Mouse (Mus musculus): Measurements from ENCODE around the gene Foxo1. TPM values are rescaled to one million over a fixed set of nuclear protein-coding genes. Genes with fewer than 3 reads are reported as not detected.
A peak's percentile ranks its signal among the peaks of the same experiment; 100 is the strongest.

Gene Foxo1
- total and polyA plus RNA-seq, 2 experiments from 2014 or later: 3.6 to 4.7 TPM

GRCm38 (mm10) chr3:52308586-52309321 lies 40.6 kb downstream of the Foxo1 start:
- TF ChIP-seq CTCF (IDR thresholded peaks at IDR 0.05; ENCODE audit: low read depth) (no peak), EP300 (IDR thresholded peaks at IDR 0.05; ENCODE audit: low read depth) (no peak)
- Histone ChIP-seq H3K9me3 (replicated peaks; ENCODE audit: control insufficient read depth, low read length) (no peaks in the 10 kb centered on the region), H3K9ac (replicated peaks; ENCODE audit: low read depth, low read length) (no peak overlapping the region), H3K4me1 (ENCODE audit: control insufficient read depth, insufficient read depth) (peaks cover 8% of the 10 kb centered on the region; the same call in 1 of the 2 replicates), H3K4me2 (ENCODE audit: low read depth, low read length) (no peak overlapping the region), H3K27ac (ENCODE audit: low read depth) (no peak overlapping the region), H3K4me3 (ENCODE audit: low read depth, low read length) (no peak overlapping the region), H3K27me3 (ENCODE audit: control insufficient read depth, insufficient read depth, low read length) (no peaks in the 10 kb centered on the region), H3K36me3 (replicated peaks; ENCODE audit: control insufficient read depth, insufficient read depth, low read length) (no peaks in the 10 kb centered on the region; the same call in 1 of the 2 replicates)
- ATAC-seq (ENCODE audit: insufficient read depth, low read depth): no peak
- 38% methylated on average over 5 of the region's 5 CpGs for WGBS
- DNase-seq (ENCODE audit: low spot score): no peak

- H3K4me1 ChIP-seq (ENCODE audit: control insufficient read depth, insufficient read depth): peaks cover 11% of the 10 kb centered on the region; the same call in 1 of the 2 replicates
- no peak for TF ChIP-seq EP300 (IDR thresholded peaks at IDR 0.05; ENCODE audit: low read depth)
- TF ChIP-seq CTCF (IDR thresholded peaks at IDR 0.05; ENCODE audit: low read depth): no peak
- no peaks in the 10 kb centered on the region for H3K36me3 ChIP-seq (replicated peaks; ENCODE audit: control insufficient read depth, insufficient read depth, low read length)
- H3K27ac ChIP-seq (ENCODE audit: low read depth): no peak overlapping the region
- no peak overlapping the region for H3K9ac ChIP-seq (replicated peaks; ENCODE audit: low read depth, low read length)
- no peaks in the 10 kb centered on the region for H3K9me3 ChIP-seq (replicated peaks; ENCODE audit: control insufficient read depth, low read length)
- WGBS: 88% methylated on average over 12 of the region's 12 CpGs
- no peak for ATAC-seq (ENCODE audit: insufficient read depth, low read depth)
- H3K27me3 ChIP-seq (ENCODE audit: control insufficient read depth, insufficient read depth, low read length): no peaks in the 10 kb centered on the region
- H3K4me3 ChIP-seq (ENCODE audit: low read depth, low read length): no peak overlapping the region
- DNase-seq (ENCODE audit: low spot score): no peak
- no peak overlapping the region for H3K4me2 ChIP-seq (ENCODE audit: low read depth, low read length)
Measured at GRCm38 (mm10) chr3:52320516-52321270, 52.6 kb downstream of the Foxo1 start.

- peaks cover 11% of the 10 kb centered on the region; the same call in 1 of the 2 replicates for H3K4me1 ChIP-seq (ENCODE audit: control insufficient read depth, insufficient read depth)
- 22% methylated on average over 9 of the region's 9 CpGs for WGBS
- H3K4me3 ChIP-seq (ENCODE audit: low read depth, low read length): no peak overlapping the region
- DNase-seq (ENCODE audit: low spot score): no peak
- no peaks in the 10 kb centered on the region for H3K27me3 ChIP-seq (ENCODE audit: control insufficient read depth, insufficient read depth, low read length)
- no peak overlapping the region for H3K27ac ChIP-seq (ENCODE audit: low read depth)
- no peak for TF ChIP-seq CTCF (IDR thresholded peaks at IDR 0.05; ENCODE audit: low read depth)
- TF ChIP-seq EP300 (IDR thresholded peaks at IDR 0.05; ENCODE audit: low read depth): no peak
- H3K9ac ChIP-seq (replicated peaks; ENCODE audit: low read depth, low read length): no peak overlapping the region
- peak overlapping the region; percentile 13; the same call in 1 of the 2 replicates for H3K4me2 ChIP-seq (ENCODE audit: low read depth, low read length)
- H3K36me3 ChIP-seq (replicated peaks; ENCODE audit: control insufficient read depth, insufficient read depth, low read length): no peaks in the 10 kb centered on the region
- no peaks in the 10 kb centered on the region for H3K9me3 ChIP-seq (replicated peaks; ENCODE audit: control insufficient read depth, low read length)
- ATAC-seq (ENCODE audit: insufficient read depth, low read depth): no peak
Measured at GRCm38 (mm10) chr3:52322401-52323385, 54.6 kb downstream of the Foxo1 start.

- no peak overlapping the region for H3K9ac ChIP-seq (replicated peaks; ENCODE audit: low read depth, low read length)
- ATAC-seq (ENCODE audit: insufficient read depth, low read depth): no peak
- no peaks in the 10 kb centered on the region for H3K36me3 ChIP-seq (replicated peaks; ENCODE audit: control insufficient read depth, insufficient read depth, low read length)
- no peak for DNase-seq (ENCODE audit: low spot score)
- H3K4me2 ChIP-seq (ENCODE audit: low read depth, low read length): no peak overlapping the region
- no peak overlapping the region for H3K27ac ChIP-seq (ENCODE audit: low read depth)
- peaks cover 11% of the 10 kb centered on the region; the same call in 1 of the 2 replicates for H3K4me1 ChIP-seq (ENCODE audit: control insufficient read depth, insufficient read depth)
- H3K27me3 ChIP-seq (ENCODE audit: control insufficient read depth, insufficient read depth, low read length): no peaks in the 10 kb centered on the region
- H3K4me3 ChIP-seq (ENCODE audit: low read depth, low read length): no peak overlapping the region
- H3K9me3 ChIP-seq (replicated peaks; ENCODE audit: control insufficient read depth, low read length): no peaks in the 10 kb centered on the region
- WGBS: 94% methylated on average over 5 of the region's 5 CpGs
- no peak for TF ChIP-seq EP300 (IDR thresholded peaks at IDR 0.05; ENCODE audit: low read depth)
- no peak for TF ChIP-seq CTCF (IDR thresholded peaks at IDR 0.05; ENCODE audit: low read depth)
Measured at GRCm38 (mm10) chr3:52325006-52325405, 56.9 kb downstream of the Foxo1 start.

- no peak overlapping the region for H3K4me3 ChIP-seq (ENCODE audit: low read depth, low read length)
- H3K4me2 ChIP-seq (ENCODE audit: low read depth, low read length): no peak overlapping the region
- 80% methylated on average over 6 of the region's 6 CpGs for WGBS
- no peaks in the 10 kb centered on the region for H3K9me3 ChIP-seq (replicated peaks; ENCODE audit: control insufficient read depth, low read length)
- H3K27me3 ChIP-seq (ENCODE audit: control insufficient read depth, insufficient read depth, low read length): no peaks in the 10 kb centered on the region
- ATAC-seq (ENCODE audit: insufficient read depth, low read depth): no peak
- no peak overlapping the region for H3K9ac ChIP-seq (replicated peaks; ENCODE audit: low read depth, low read length)
- H3K4me1 ChIP-seq (ENCODE audit: control insufficient read depth, insufficient read depth): peaks cover 17% of the 10 kb centered on the region
- H3K36me3 ChIP-seq (replicated peaks; ENCODE audit: control insufficient read depth, insufficient read depth, low read length): no peaks in the 10 kb centered on the region
- no peak overlapping the region for H3K27ac ChIP-seq (ENCODE audit: low read depth)
- TF ChIP-seq CTCF (IDR thresholded peaks at IDR 0.05; ENCODE audit: low read depth): no peak
- no peak for TF ChIP-seq EP300 (IDR thresholded peaks at IDR 0.05; ENCODE audit: low read depth)
- no peak for DNase-seq (ENCODE audit: low spot score)
Measured at GRCm38 (mm10) chr3:52326687-52327086, 58.6 kb downstream of the Foxo1 start.
